Mouse (Mus musculus): Measurements from ENCODE around the gene Slc17a9.

- no peak for TF ChIP-seq CTCF (IDR thresholded peaks at IDR 0.05; ENCODE audit: control insufficient read depth, insufficient read depth, insufficient replicate concordance, low read depth, low read length)
- TF ChIP-seq POLR2A (IDR thresholded peaks at IDR 0.05; ENCODE audit: control insufficient read depth, low read depth, low read length), result no peak
Measured at GRCm38 (mm10) chr2:180702701-180703149, 22.3 kb upstream of the Slc17a9 start.
